In the genomic region with DNA sequence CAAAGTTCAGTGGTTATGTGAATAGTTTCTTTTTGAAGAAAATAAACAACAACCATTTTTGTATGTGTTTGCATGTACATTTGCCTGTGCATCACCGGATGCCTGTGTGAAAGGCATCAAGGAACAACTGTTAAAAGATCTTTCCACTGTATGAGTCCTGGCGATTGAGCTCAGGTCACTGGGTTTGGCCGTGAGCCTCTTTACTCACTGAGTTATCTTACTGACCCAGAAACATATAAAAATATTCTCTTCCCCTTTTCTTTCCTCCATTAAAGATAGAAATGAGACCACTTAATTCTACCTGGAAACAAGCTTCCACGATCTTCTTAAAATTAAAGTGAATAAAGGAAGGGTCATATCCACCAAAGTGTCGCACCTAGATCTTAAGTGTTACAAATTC, we compare ENCODE assay signal across 29 mouse cellular contexts. TPM values are rescaled to one million over a fixed set of nuclear protein-coding genes. Genes with fewer than 3 reads are reported as not detected.
DNase-seq lines count a peak whose midpoint lies in the region; ATAC-seq and TF ChIP-seq lines count a peak whose summit lies in the region.
"Had no signal": no experiment of that assay in that cellular context is flagged by ENCODE, and none has a peak within 500 bp of the region (broad histone marks: within the 10 kb centered on the region; RNA-seq: fewer than 3 reads in every experiment).

No protein-coding gene starts in this region.

- H3K27me3 ChIP-seq in midbrain, embryonic 11.5 days (ENCODE audit: control insufficient read depth, insufficient read depth, low read length) = no peaks in the 10 kb centered on the region
- H3K27me3 ChIP-seq in midbrain, postnatal 0 days (ENCODE audit: insufficient read depth, low read length) = no peaks in the 10 kb centered on the region
- no peaks in the 10 kb centered on the region for H3K27me3 ChIP-seq in MEL (ENCODE audit: control insufficient read depth in 1 of 2, insufficient read depth in 2 of 2, low read length in 2 of 2)
- H3K27me3 ChIP-seq in intestine, embryonic 15.5 days (replicated peaks) = no peaks in the 10 kb centered on the region
- H3K27me3 ChIP-seq: CH12.LX, Patski had no signal

- H3K9ac ChIP-seq in midbrain, embryonic 11.5 days (ENCODE audit: low read length) = no peak overlapping the region
- no peak overlapping the region for H3K9ac ChIP-seq in midbrain, postnatal 0 days (replicated peaks; ENCODE audit: low read length, poor library complexity, severe bottlenecking)
- no peak overlapping the region for H3K9ac ChIP-seq in MEL (ENCODE audit: control insufficient read depth, low read depth, low read length, poor library complexity, severe bottlenecking)
- no peak overlapping the region for H3K9ac ChIP-seq in intestine, embryonic 15.5 days

- H3K79me2 ChIP-seq in MEL (ENCODE audit: control insufficient read depth, insufficient read depth, low read length, poor library complexity) = no peaks in the 10 kb centered on the region

- H3K4me2 ChIP-seq in midbrain, embryonic 11.5 days = no peak overlapping the region
- H3K4me2 ChIP-seq in midbrain, postnatal 0 days (ENCODE audit: low read depth, low read length, poor library complexity, severe bottlenecking) = no peak overlapping the region
- H3K4me2 ChIP-seq in intestine, embryonic 15.5 days (replicated peaks) = no peak overlapping the region

- no peak for TF ChIP-seq CTCF in midbrain, postnatal 0 days (IDR thresholded peaks at IDR 0.05)
- no peak for TF ChIP-seq CTCF in MEL (IDR thresholded peaks at IDR 0.05 in 2 of 3, conservative IDR thresholded peaks at IDR 0.05 in 1 of 3; ENCODE audit: control insufficient read depth in 1 of 3, insufficient read depth in 1 of 3, low read depth in 2 of 3, low read length in 3 of 3, poor library complexity in 1 of 3, severe bottlenecking in 1 of 3)

- peak; percentile 62 to 75 for TF ChIP-seq EP300 in MEL (IDR thresholded peaks at IDR 0.05; ENCODE audit: low read depth in 1 of 2, low read length in 2 of 2)

- WGBS in midbrain, embryonic 11.5 days = 93% methylated on average over 5 of the region's 5 CpGs
- WGBS in midbrain, postnatal 0 days = 91% methylated on average over 5 of the region's 5 CpGs
- 91% methylated on average over 5 of the region's 5 CpGs for WGBS in intestine, embryonic 15.5 days

- no peaks in the 10 kb centered on the region for H3K36me3 ChIP-seq in midbrain, embryonic 11.5 days (ENCODE audit: control insufficient read depth, insufficient read depth, low read length)
- no peaks in the 10 kb centered on the region for H3K36me3 ChIP-seq in midbrain, postnatal 0 days (ENCODE audit: insufficient read depth, low read length)
- H3K36me3 ChIP-seq in MEL (ENCODE audit: control insufficient read depth in 1 of 2, insufficient read depth in 2 of 2, low read length in 2 of 2) = peaks cover 0 to 3% of the 10 kb centered on the region in 2 experiments; a peak in 2 of 4 replicates
- no peaks in the 10 kb centered on the region for H3K36me3 ChIP-seq in intestine, embryonic 15.5 days
- H3K36me3 ChIP-seq: G1E had no signal

- no peak for TF ChIP-seq RAD21 in MEL (IDR thresholded peaks at IDR 0.05; ENCODE audit: low read depth, low read length)

- no peaks in the 10 kb centered on the region for H3K9me3 ChIP-seq in midbrain, embryonic 11.5 days (ENCODE audit: control insufficient read depth, low read length)
- no peaks in the 10 kb centered on the region for H3K9me3 ChIP-seq in midbrain, postnatal 0 days (ENCODE audit: low read length)
- H3K9me3 ChIP-seq in MEL (replicated peaks; ENCODE audit: insufficient read depth, low read length) = no peaks in the 10 kb centered on the region
- no peaks in the 10 kb centered on the region for H3K9me3 ChIP-seq in intestine, embryonic 15.5 days

- no peak overlapping the region for H3K4me3 ChIP-seq in midbrain, embryonic 11.5 days (ENCODE audit: low read depth, low read length)
- no peak overlapping the region for H3K4me3 ChIP-seq in midbrain, postnatal 0 days (ENCODE audit: low read depth, low read length)
- H3K4me3 ChIP-seq in MEL (ENCODE audit: control insufficient read depth in 1 of 2, insufficient read depth in 1 of 2, low read depth in 2 of 2, low read length in 2 of 2) = no peak overlapping the region
- no peak overlapping the region for H3K4me3 ChIP-seq in intestine, embryonic 15.5 days (replicated peaks)

- H3K4me1 ChIP-seq in midbrain, embryonic 11.5 days (ENCODE audit: control insufficient read depth, insufficient read depth, low read length) = no peaks in the 10 kb centered on the region
- H3K4me1 ChIP-seq in midbrain, postnatal 0 days (ENCODE audit: insufficient read depth, low read length) = no peaks in the 10 kb centered on the region
- peaks cover 0 to 8% of the 10 kb centered on the region in 2 experiments; a peak in 2 of 4 replicates for H3K4me1 ChIP-seq in MEL (ENCODE audit: control insufficient read depth in 1 of 2, insufficient read depth in 2 of 2, low read length in 2 of 2)
- 0 out of 2 replicates have a peak, but pooled peaks cover 3% of the 10 kb centered on the region for H3K4me1 ChIP-seq in intestine, embryonic 15.5 days (replicated peaks)

- H3K27ac ChIP-seq in midbrain, embryonic 11.5 days (ENCODE audit: low read depth, low read length) = no peak overlapping the region
- H3K27ac ChIP-seq in midbrain, postnatal 0 days (ENCODE audit: low read depth, low read length) = no peak overlapping the region
- H3K27ac ChIP-seq in MEL (ENCODE audit: control insufficient read depth, low read depth, low read length) = no peak overlapping the region
- H3K27ac ChIP-seq in intestine, embryonic 15.5 days = no peak overlapping the region

- ATAC-seq in midbrain, embryonic 11.5 days (ENCODE audit: low FRiP score) = no peak
- ATAC-seq in midbrain, postnatal 0 days (ENCODE audit: low FRiP score) = no peak
- ATAC-seq in intestine, embryonic 15.5 days = no peak
- no peak for ATAC-seq in erythroid progenitor cell, adult 5-6 weeks (replicated peaks; ENCODE audit: low FRiP score, poor library complexity, severe bottlenecking)
- ATAC-seq: activated CD4-positive, CD25-positive, alpha-beta regulatory T cell, adult 4 months; CD4-positive, CD25-positive, alpha-beta regulatory T cell, adult 4 months; Patski had no signal

- DNase-seq in heart, adult 11 months = peak; percentile 45
- no peak for DNase-seq in heart, adult 8-10 months (ENCODE audit: low spot score)
- peak; percentile 17 for DNase-seq in midbrain, embryonic 11.5 days (ENCODE audit: low spot score, missing footprints)
- no peak for DNase-seq in midbrain, postnatal 0 days (ENCODE audit: low spot score)
- peak; percentile 38 for DNase-seq in MEL (ENCODE audit: low read depth, low spot score)
- DNase-seq in MEL-GATA-1-ER (ENCODE audit: extremely low read depth, low read depth) = peak; percentile 43
- DNase-seq: adrenal gland, adult 2 months; adrenal gland, adult 8-10 months; adrenal gland, postnatal 10 days; adrenal gland, postnatal 14 days; adrenal gland, postnatal 25 days; adrenal gland, postnatal 36 days; B cell, adult 2 months; cerebellum, adult 11 months; cerebellum, adult 11-12 months; cerebellum, adult 18-20 months; cerebellum, adult 2 months had no signal

- no peak for TF ChIP-seq POLR2A in MEL (IDR thresholded peaks at IDR 0.05; ENCODE audit: control insufficient read depth in 1 of 2, insufficient read depth in 1 of 2, low read depth in 1 of 2, low read length in 2 of 2, poor library complexity in 1 of 2)

TF ChIP-seq in MEL, 35 proteins besides CTCF, POLR2A, EP300 and RAD21:
- no peak for TF ChIP-seq MEF2A (IDR thresholded peaks at IDR 0.05; ENCODE audit: extremely low read depth, insufficient replicate concordance, low read depth, low read length, poor library complexity, severe bottlenecking)
- TF ChIP-seq TCF12 (IDR thresholded peaks at IDR 0.05; ENCODE audit: low read depth, low read length) = 0 out of 2 replicates have a peak, but pooled peaks have one; percentile 48
- peak; percentile 45 for TF ChIP-seq GATA1 (IDR thresholded peaks at IDR 0.05; ENCODE audit: low read depth, low read length)
- TF ChIP-seq ZNF384 (IDR thresholded peaks at IDR 0.05; ENCODE audit: low read depth, low read length) = no peak
TF ChIP-seq in MEL: peak in this region for 2.

RNA-seq across cellular contexts. Expression of gene Gm5426, which starts 10.2 kb away (rescaled TPM):
- total RNA-seq in heart, adult 8-10 months (2022) = not detected
- not detected in 2 replicates for polyA plus RNA-seq in midbrain, embryonic 11.5 days (2014; fragmentation: Nextera tagmentation; extraction: Ambion mirVana)
- not detected in 2 replicates for total RNA-seq in midbrain, postnatal 0 days (2014; rRNA removed)
- not detected in 2 replicates for polyA plus RNA-seq in midbrain, postnatal 0 days (2015; fragmentation: Nextera tagmentation; extraction: Ambion mirVana)
- total RNA-seq in MEL (2012; rRNA removed) = not detected in 2 replicates
- 1 to 10 TPM in 1 of 2 experiments, not detected in 1; 1.0 TPM for polyA plus RNA-seq in MEL (2012; ENCODE audit: insufficient read depth in 1 of 2, insufficient read length in 2 of 2, low read depth in 1 of 2, low replicate concordance in 2 of 2, missing spikeins in 1 of 2)
- polyA plus RNA-seq in intestine, embryonic 15.5 days (2015; fragmentation: Nextera tagmentation; extraction: Ambion mirVana) = not detected in 2 replicates
- not detected in 2 replicates for total RNA-seq in erythroid progenitor cell, adult 5-6 weeks (2015; ENCODE audit: low replicate concordance)
- not detected in 2 replicates for total RNA-seq in erythroid progenitor cell, adult 5-6 weeks (2017; ENCODE audit: low replicate concordance)
- total RNA-seq: adrenal gland, adult 18-20 months; adrenal gland, adult 2 months; adrenal gland, adult 8-10 months; adrenal gland, postnatal 10 days; adrenal gland, postnatal 14 days; adrenal gland, postnatal 25 days; adrenal gland, postnatal 36 days; adrenal gland, postnatal 4 days; CH12.LX; ES-E14; G1E had no signal
- polyA plus RNA-seq: adrenal gland, adult 2 months; brain, embryonic 14.5 days; C2C12; CD4-positive, CD25-positive, alpha-beta regulatory T cell, adult 4 months; cerebellum, adult 2 months; G1E; Patski had no signal

Comparison
In these comparisons a context has a peak if more than half of its experiments do, and no peak if none do; other contexts are left out.
1. DNase-seq: peak in heart, adult 11 months (single experiment), midbrain, embryonic 11.5 days (single experiment), MEL (single experiment) and MEL-GATA-1-ER (single experiment); none in heart, adult 8-10 months (single experiment) and midbrain, postnatal 0 days (single experiment).